Mouse (Mus musculus): ENCODE measurements at regions not wholly inside any gene's neighbourhood (a gene's known extent, or its start where the extent isn't known, plus 50 kb on each side); places are given as distances from the start of the nearest gene placed in this dataset.

- TF ChIP-seq CTCF (IDR thresholded peaks at IDR 0.05; ENCODE audit: borderline replicate concordance, extremely low read depth, insufficient read depth, insufficient read length) (no peak), POLR2A (IDR thresholded peaks at IDR 0.05; ENCODE audit: borderline replicate concordance, extremely low read depth, insufficient read depth, insufficient read length, poor library complexity, severe bottlenecking) (no peak)
Measured at GRCm38 (mm10) chr1:177589656-177590055, 140.0 kb upstream of the 1700016C15Rik start.

All from brain, embryonic 14.5 days (tissue).